Mouse (Mus musculus) lung, postnatal 0 days (tissue): Measurements from ENCODE around the gene Patj. TPM values are rescaled to one million over a fixed set of nuclear protein-coding genes. Genes with fewer than 3 reads are reported as not detected.

Source experiments
- ATAC-seq: fragments of 200-750 bp; cut with Nextera tagmentation; 2 replicates; pipeline ENCODE4 v1.8.0; 2017; ENCODE audit warnings: moderate library complexity
- DNase-seq: peaks from one replicate; pipeline ENCODE4 v3.0.0-alpha.2; 2016; ENCODE audit warnings: low spot score
- H3K27ac ChIP-seq: fragments of 300-500 bp; sonication (generic); 2 replicates; pipeline ENCODE4 v1.5.1; 2014; ENCODE audit warnings: antibody characterized with exemption, mild to moderate bottlenecking, low read length, mixed read lengths
- H3K27me3 ChIP-seq: fragments of 300-500 bp; sonication (generic); replicated peaks from 2 replicates; pipeline ENCODE4 v1.6.1; 2014; ENCODE audit warnings: low read length, mixed read lengths; ENCODE audit not compliant: insufficient read depth
- H3K36me3 ChIP-seq: fragments of 300-500 bp; sonication (generic); 2 replicates; pipeline ENCODE4 v1.6.1; 2014; ENCODE audit warnings: low read length, mixed read lengths; ENCODE audit not compliant: insufficient read depth
- H3K4me1 ChIP-seq: fragments of 300-500 bp; sonication (generic); 2 replicates; pipeline ENCODE4 v1.6.1; 2014; ENCODE audit warnings: antibody characterized with exemption, low read depth, low read length, mixed read lengths; ENCODE audit not compliant: insufficient read depth
- H3K4me2 ChIP-seq: fragments of 300-500 bp; sonication (generic); replicated peaks from 2 replicates; pipeline ENCODE4 v1.6.1; 2014; ENCODE audit warnings: low read depth, mild to moderate bottlenecking, low read length, moderate library complexity, mixed read lengths
- H3K4me3 ChIP-seq: fragments of 300-500 bp; sonication (generic); 2 replicates; pipeline ENCODE4 v1.5.1; 2014; ENCODE audit warnings: low read depth, low read length
- H3K9ac ChIP-seq: fragments of 300-500 bp; sonication (generic); replicated peaks from 2 replicates; pipeline ENCODE4 v1.6.1; 2014; ENCODE audit warnings: low read depth, mild to moderate bottlenecking
- H3K9me3 ChIP-seq: fragments of 300-500 bp; sonication (generic); 2 replicates; pipeline ENCODE4 v1.6.1; 2016; ENCODE audit warnings: low read length, mixed read lengths
- CTCF ChIP-seq: IDR thresholded peaks from 2 replicates; pipeline ENCODE4 v1.5.1; 2016; ENCODE audit warnings: antibody characterized with exemption, mild to moderate bottlenecking
- EP300 ChIP-seq: IDR thresholded peaks from 2 replicates; pipeline ENCODE4 v1.6.1; 2016; ENCODE audit warnings: antibody characterized with exemption, mild to moderate bottlenecking, control low read depth
- WGBS: fragments of 180-500 bp; shearing (Covaris S2); extraction: QIAGEN DNeasy Blood & Tissue Kit; methylation state at CpG from one replicate; pipeline ENCODE4 v1.1.7; 2014; 5-methylcytosine and 5-hydroxymethylcytosine counted together
- polyA plus RNA-seq: library from polyadenylated mRNA; unstranded; fragments of >200 nt; fragmentation: Nextera tagmentation; extraction: Ambion mirVana; gene quantifications from 2 replicates; pipeline ENCODE4 v1.2.1, GENCODE M21; 2015

The Patj gene
- polyA plus RNA-seq, 1 experiment from 2014 or later, result 13.4 TPM

- no peak overlapping the region for H3K27ac ChIP-seq
- no peaks in the 10 kb centered on the region for H3K9me3 ChIP-seq
- no peak overlapping the region for H3K9ac ChIP-seq
- peak; percentile 19 for DNase-seq
- 50% methylated on average over 9 of the region's 9 CpGs for WGBS
- H3K36me3 ChIP-seq, result no peaks in the 10 kb centered on the region
- H3K4me3 ChIP-seq, result no peak overlapping the region
- peaks cover 13% of the 10 kb centered on the region for H3K4me1 ChIP-seq
- no peaks in the 10 kb centered on the region for H3K27me3 ChIP-seq
- no peak for ATAC-seq
- TF ChIP-seq EP300 (no peak), CTCF (no peak)
- H3K4me2 ChIP-seq, result no peak overlapping the region
Observed at GRCm38 (mm10) chr4:98567457-98567856, 171.9 kb downstream of the Patj start.

- Histone ChIP-seq H3K4me1 (no peaks in the 10 kb centered on the region), H3K9me3 (no peaks in the 10 kb centered on the region), H3K9ac (no peak overlapping the region), H3K4me2 (no peak overlapping the region), H3K4me3 (no peak overlapping the region), H3K36me3 (no peaks in the 10 kb centered on the region), H3K27me3 (no peaks in the 10 kb centered on the region), H3K27ac (no peak overlapping the region)
- ATAC-seq (peak; percentile 61), DNase-seq (peak; percentile 39)
- 18% methylated on average over 4 of the region's 4 CpGs for WGBS
- no peak for TF ChIP-seq EP300
- 0 out of 2 replicates have a peak, but pooled peaks have one; percentile 2 for TF ChIP-seq CTCF
Observed at GRCm38 (mm10) chr4:98569904-98570303, 174.3 kb downstream of the Patj start.

GRCm38 (mm10) chr4:98577275-98577674, 181.7 kb downstream of the Patj start:
- DNase-seq (peak; percentile 70), ATAC-seq (peak; percentile 73)
- no peaks in the 10 kb centered on the region for H3K36me3 ChIP-seq
- no peak overlapping the region for H3K9ac ChIP-seq
- no peak overlapping the region for H3K4me2 ChIP-seq
- no peaks in the 10 kb centered on the region for H3K9me3 ChIP-seq
- H3K27me3 ChIP-seq, result no peaks in the 10 kb centered on the region
- no peaks in the 10 kb centered on the region for H3K4me1 ChIP-seq
- no peak overlapping the region for H3K4me3 ChIP-seq
- H3K27ac ChIP-seq, result no peak overlapping the region
- TF ChIP-seq EP300 (peak; percentile 30; the same call in 1 of the 2 replicates), CTCF (no peak)

- no peak overlapping the region for H3K27ac ChIP-seq
- H3K4me2 ChIP-seq, result no peak overlapping the region
- H3K9me3 ChIP-seq, result no peaks in the 10 kb centered on the region
- H3K9ac ChIP-seq, result no peak overlapping the region
- H3K27me3 ChIP-seq, result no peaks in the 10 kb centered on the region
- 89% methylated on average over 3 of the region's 3 CpGs for WGBS
- H3K36me3 ChIP-seq, result no peaks in the 10 kb centered on the region
- no peak overlapping the region for H3K4me3 ChIP-seq
- no peaks in the 10 kb centered on the region for H3K4me1 ChIP-seq
- ATAC-seq (no peak), DNase-seq (no peak)
- TF ChIP-seq EP300 (no peak), CTCF (no peak)
Observed at GRCm38 (mm10) chr4:98577957-98578541, 182.5 kb downstream of the Patj start.

- ATAC-seq, result no peak
- H3K4me3 ChIP-seq, result no peak overlapping the region
Observed at GRCm38 (mm10) chr4:98581456-98581855, 185.9 kb downstream of the Patj start.

GRCm38 (mm10) chr4:98584023-98584422, 188.4 kb downstream of the Patj start:
- TF ChIP-seq EP300 (no peak), CTCF (no peak)
- no peak for ATAC-seq
- no peak for DNase-seq

More at GRCm38 (mm10) chr4:98581456-98581855, 185.9 kb downstream of the Patj start:
- 69% methylated on average over 8 of the region's 8 CpGs for WGBS
- Histone ChIP-seq H3K27ac (no peak overlapping the region), H3K4me1 (no peaks in the 10 kb centered on the region), H3K27me3 (no peaks in the 10 kb centered on the region), H3K9me3 (no peaks in the 10 kb centered on the region), H3K36me3 (no peaks in the 10 kb centered on the region), H3K4me2 (no peak overlapping the region), H3K9ac (no peak overlapping the region)
- DNase-seq, result no peak
- TF ChIP-seq EP300 (no peak), CTCF (no peak)

More at GRCm38 (mm10) chr4:98584023-98584422, 188.4 kb downstream of the Patj start:
- Histone ChIP-seq H3K4me2 (no peak overlapping the region), H3K9me3 (no peaks in the 10 kb centered on the region), H3K27me3 (no peaks in the 10 kb centered on the region), H3K36me3 (no peaks in the 10 kb centered on the region), H3K4me1 (no peaks in the 10 kb centered on the region), H3K27ac (no peak overlapping the region), H3K9ac (no peak overlapping the region), H3K4me3 (no peak overlapping the region)
- WGBS, result 81% methylated on average over 5 of the region's 5 CpGs
